Mouse (Mus musculus): ENCODE measurements around the gene Il23a. TPM values are rescaled to one million over a fixed set of nuclear protein-coding genes. Genes with fewer than 3 reads are reported as not detected.
"Not testable (repeated sequence)": the region's sequence is repeated elsewhere in the genome, so short reads cannot be mapped to it uniquely, and the experiment has no call there.

Gene Il23a
- total and polyA plus RNA-seq, 2 experiments from 2014 or later = 5.2 to 6.8 TPM

GRCm38 (mm10) chr10:128263393-128264310 lies 34.9 kb downstream of the Il23a start:
- WGBS = 75% methylated on average over 6 of the region's 6 CpGs
- TF ChIP-seq CTCF (IDR thresholded peaks at IDR 0.05; ENCODE audit: low read depth) = no peak
- TF ChIP-seq EP300 (IDR thresholded peaks at IDR 0.05; ENCODE audit: low read depth) = no peak
- no peak overlapping the region for H3K9ac ChIP-seq (replicated peaks; ENCODE audit: low read depth, low read length)
- H3K27ac ChIP-seq (ENCODE audit: low read depth) = no peak overlapping the region
- H3K4me2 ChIP-seq (ENCODE audit: low read depth, low read length) = no peak overlapping the region
- no peaks in the 10 kb centered on the region for H3K9me3 ChIP-seq (replicated peaks; ENCODE audit: control insufficient read depth, low read length)
- H3K4me3 ChIP-seq (ENCODE audit: low read depth, low read length) = no peak overlapping the region
- H3K4me1 ChIP-seq (ENCODE audit: control insufficient read depth, insufficient read depth) = no peaks in the 10 kb centered on the region
- no peaks in the 10 kb centered on the region for H3K36me3 ChIP-seq (replicated peaks; ENCODE audit: control insufficient read depth, insufficient read depth, low read length)
- ATAC-seq (ENCODE audit: insufficient read depth, low read depth) (no peak), DNase-seq (ENCODE audit: low spot score) (no peak)
- no peaks in the 10 kb centered on the region for H3K27me3 ChIP-seq (ENCODE audit: control insufficient read depth, insufficient read depth, low read length)

- no peaks in the 10 kb centered on the region for H3K4me1 ChIP-seq (ENCODE audit: control insufficient read depth, insufficient read depth)
- ATAC-seq (ENCODE audit: insufficient read depth, low read depth) (peak; percentile 62; the same call in 1 of the 2 replicates), DNase-seq (ENCODE audit: low spot score) (no peak)
- no peak overlapping the region; the same call in 1 of the 2 replicates for H3K4me2 ChIP-seq (ENCODE audit: low read depth, low read length)
- H3K4me3 ChIP-seq (ENCODE audit: low read depth, low read length) = no peak overlapping the region
- H3K27me3 ChIP-seq (ENCODE audit: control insufficient read depth, insufficient read depth, low read length) = no peaks in the 10 kb centered on the region
- H3K27ac ChIP-seq (ENCODE audit: low read depth) = no peak overlapping the region
- WGBS = 53% methylated on average over 22 of the region's 22 CpGs
- H3K9me3 ChIP-seq (replicated peaks; ENCODE audit: control insufficient read depth, low read length) = no peaks in the 10 kb centered on the region
- no peak overlapping the region for H3K9ac ChIP-seq (replicated peaks; ENCODE audit: low read depth, low read length)
- no peaks in the 10 kb centered on the region for H3K36me3 ChIP-seq (replicated peaks; ENCODE audit: control insufficient read depth, insufficient read depth, low read length)
- TF ChIP-seq CTCF (IDR thresholded peaks at IDR 0.05; ENCODE audit: low read depth) (no peak), EP300 (IDR thresholded peaks at IDR 0.05; ENCODE audit: low read depth) (no peak)
Observed at GRCm38 (mm10) chr10:128262300-128262699, 36.3 kb downstream of the Il23a start.

- H3K9me3 ChIP-seq (replicated peaks; ENCODE audit: control insufficient read depth, low read length); ATAC-seq (ENCODE audit: insufficient read depth, low read depth); DNase-seq (ENCODE audit: low spot score); H3K36me3 ChIP-seq (replicated peaks; ENCODE audit: control insufficient read depth, insufficient read depth, low read length); H3K27me3 ChIP-seq (ENCODE audit: control insufficient read depth, insufficient read depth, low read length); H3K4me1 ChIP-seq (ENCODE audit: control insufficient read depth, insufficient read depth); H3K27ac ChIP-seq (ENCODE audit: low read depth); H3K9ac ChIP-seq (replicated peaks; ENCODE audit: low read depth, low read length); H3K4me2 ChIP-seq (ENCODE audit: low read depth, low read length); H3K4me3 ChIP-seq (ENCODE audit: low read depth, low read length): not testable (repeated sequence)
- WGBS = 87% methylated on average over 7 of the region's 7 CpGs
Observed at GRCm38 (mm10) chr10:128260376-128260775, 38.2 kb downstream of the Il23a start.

GRCm38 (mm10) chr10:128259946-128260345 lies 38.6 kb downstream of the Il23a start:
- Histone ChIP-seq H3K4me2 (ENCODE audit: low read depth, low read length) (no peak overlapping the region), H3K9me3 (replicated peaks; ENCODE audit: control insufficient read depth, low read length) (no peaks in the 10 kb centered on the region), H3K4me1 (ENCODE audit: control insufficient read depth, insufficient read depth) (no peaks in the 10 kb centered on the region), H3K36me3 (replicated peaks; ENCODE audit: control insufficient read depth, insufficient read depth, low read length) (no peaks in the 10 kb centered on the region), H3K27ac (ENCODE audit: low read depth) (no peak overlapping the region), H3K4me3 (ENCODE audit: low read depth, low read length) (no peak overlapping the region), H3K27me3 (ENCODE audit: control insufficient read depth, insufficient read depth, low read length) (no peaks in the 10 kb centered on the region), H3K9ac (replicated peaks; ENCODE audit: low read depth, low read length) (no peak overlapping the region)
- TF ChIP-seq EP300 (IDR thresholded peaks at IDR 0.05; ENCODE audit: low read depth) (no peak), CTCF (IDR thresholded peaks at IDR 0.05; ENCODE audit: low read depth) (no peak)
- ATAC-seq (ENCODE audit: insufficient read depth, low read depth) (no peak), DNase-seq (ENCODE audit: low spot score) (no peak)
- 85% methylated on average over 5 of the region's 5 CpGs for WGBS

GRCm38 (mm10) chr10:128258953-128259352 lies 39.6 kb downstream of the Il23a start:
- no peak overlapping the region for H3K9ac ChIP-seq (replicated peaks; ENCODE audit: low read depth, low read length)
- TF ChIP-seq EP300 (IDR thresholded peaks at IDR 0.05; ENCODE audit: low read depth) = no peak
- no peak for TF ChIP-seq CTCF (IDR thresholded peaks at IDR 0.05; ENCODE audit: low read depth)
- 49% methylated on average over 4 of the region's 4 CpGs for WGBS
- H3K4me1 ChIP-seq (ENCODE audit: control insufficient read depth, insufficient read depth) = no peaks in the 10 kb centered on the region
- no peak overlapping the region for H3K4me2 ChIP-seq (ENCODE audit: low read depth, low read length)
- no peaks in the 10 kb centered on the region for H3K27me3 ChIP-seq (ENCODE audit: control insufficient read depth, insufficient read depth, low read length)
- ATAC-seq (ENCODE audit: insufficient read depth, low read depth) = no peak
- no peak for DNase-seq (ENCODE audit: low spot score)
- peak overlapping the region; percentile 43 for H3K27ac ChIP-seq (ENCODE audit: low read depth)
- H3K9me3 ChIP-seq (replicated peaks; ENCODE audit: control insufficient read depth, low read length) = no peaks in the 10 kb centered on the region
- no peaks in the 10 kb centered on the region for H3K36me3 ChIP-seq (replicated peaks; ENCODE audit: control insufficient read depth, insufficient read depth, low read length)
- no peak overlapping the region for H3K4me3 ChIP-seq (ENCODE audit: low read depth, low read length)

Measured in heart, postnatal 0 days (tissue).